Mouse (Mus musculus) spleen, postnatal 4 days (tissue): ENCODE results near the gene Otulinl.
"Not testable (repeated sequence)": the region's sequence is repeated elsewhere in the genome, so short reads cannot be mapped to it uniquely, and the experiment has no call there.

ENCODE experiments used
- DNase-seq, 2 experiments: peaks; one replicate each; pipeline ENCODE4 v3.0.0; 2022; ENCODE audit warnings: low spot score in 2 of 2

Otulinl gene

GRCm38 (mm10) chr15:27681419-27682187, at the start of gene Otulinl:
Gene Otulinl, minus strand, starts transcription at chr15:27681579.
- DNase-seq = peak; percentile 93 to 97

GRCm38 (mm10) chr15:27726228-27726627, 44.8 kb upstream of the Otulinl start:
- DNase-seq = no peak

GRCm38 (mm10) chr15:27724796-27725680, 43.7 kb upstream of the Otulinl start:
- DNase-seq = no peak

GRCm38 (mm10) chr15:27724298-27724697, 42.9 kb upstream of the Otulinl start:
- DNase-seq = no peak

- no peak for DNase-seq
Observed at GRCm38 (mm10) chr15:27723746-27724145, 42.4 kb upstream of the Otulinl start.

GRCm38 (mm10) chr15:27720297-27720696, 38.9 kb upstream of the Otulinl start:
- not testable (repeated sequence) for DNase-seq

- no peak for DNase-seq
Observed at GRCm38 (mm10) chr15:27718668-27719067, 37.3 kb upstream of the Otulinl start.

GRCm38 (mm10) chr15:27715331-27715730, 34.0 kb upstream of the Otulinl start:
- peak in 1 of 2 experiments; percentile 39 for DNase-seq

- DNase-seq = no peak
Observed at GRCm38 (mm10) chr15:27710698-27711097, 29.3 kb upstream of the Otulinl start.

GRCm38 (mm10) chr15:27708968-27709612, 27.7 kb upstream of the Otulinl start:
- DNase-seq = no peak

GRCm38 (mm10) chr15:27708499-27708898, 27.1 kb upstream of the Otulinl start:
- DNase-seq = no peak

- DNase-seq = no peak
Observed at GRCm38 (mm10) chr15:27702972-27703313, 21.6 kb upstream of the Otulinl start.

- DNase-seq = peak; percentile 46 to 71
Observed at GRCm38 (mm10) chr15:27702031-27702971, 20.9 kb upstream of the Otulinl start.

GRCm38 (mm10) chr15:27697632-27698031, 16.3 kb upstream of the Otulinl start:
- no peak for DNase-seq

- DNase-seq = no peak
Observed at GRCm38 (mm10) chr15:27693235-27693634, 11.9 kb upstream of the Otulinl start.

- no peak for DNase-seq
Observed at GRCm38 (mm10) chr15:27692161-27692560, 10.8 kb upstream of the Otulinl start.

- no peak for DNase-seq
Observed at GRCm38 (mm10) chr15:27691213-27691612, 9.8 kb upstream of the Otulinl start.

GRCm38 (mm10) chr15:27688041-27688651, 6.8 kb upstream of the Otulinl start:
- no peak for DNase-seq

GRCm38 (mm10) chr15:27684813-27685212, 3.4 kb upstream of the Otulinl start:
- no peak for DNase-seq

- DNase-seq = no peak
Observed at GRCm38 (mm10) chr15:27683206-27683605, 1.8 kb upstream of the Otulinl start.

- no peak for DNase-seq
Observed at GRCm38 (mm10) chr15:27682619-27683018, 1.2 kb upstream of the Otulinl start.
